Mouse (Mus musculus): ENCODE results near the gene Tmem251. TPM values are rescaled to one million over a fixed set of nuclear protein-coding genes. Genes with fewer than 3 reads are reported as not detected.

The Tmem251 gene
- polyA plus RNA-seq (2012), result 0.13 and 0.16 TPM in 2 replicates

- no peaks in the 10 kb centered on the region for H3K9me3 ChIP-seq (ENCODE audit: control insufficient read depth, low read length)
- H3K36me3 ChIP-seq (ENCODE audit: control insufficient read depth), result peaks cover 63% of the 10 kb centered on the region
- no peaks in the 10 kb centered on the region for H3K27me3 ChIP-seq (ENCODE audit: control insufficient read depth)
- H3K4me1 ChIP-seq (ENCODE audit: control insufficient read depth), result peaks cover 34% of the 10 kb centered on the region
- TF ChIP-seq TAL1 (IDR thresholded peaks at IDR 0.05; ENCODE audit: low read length), result no peak
- no peak for TF ChIP-seq GATA1 (IDR thresholded peaks at IDR 0.05; ENCODE audit: low read length)
- H3K4me3 ChIP-seq (replicated peaks), result peak within 1 kb of the TSS; percentile 76
These were observed at the start of gene Tmem251, which contains the start of gene Moap1 for GRCm38 (mm10) chr12:102743589-102744574. Tmem251 (plus strand) TSS chr12:102743762. Moap1 (minus strand) TSS chr12:102743661.

DNA sequence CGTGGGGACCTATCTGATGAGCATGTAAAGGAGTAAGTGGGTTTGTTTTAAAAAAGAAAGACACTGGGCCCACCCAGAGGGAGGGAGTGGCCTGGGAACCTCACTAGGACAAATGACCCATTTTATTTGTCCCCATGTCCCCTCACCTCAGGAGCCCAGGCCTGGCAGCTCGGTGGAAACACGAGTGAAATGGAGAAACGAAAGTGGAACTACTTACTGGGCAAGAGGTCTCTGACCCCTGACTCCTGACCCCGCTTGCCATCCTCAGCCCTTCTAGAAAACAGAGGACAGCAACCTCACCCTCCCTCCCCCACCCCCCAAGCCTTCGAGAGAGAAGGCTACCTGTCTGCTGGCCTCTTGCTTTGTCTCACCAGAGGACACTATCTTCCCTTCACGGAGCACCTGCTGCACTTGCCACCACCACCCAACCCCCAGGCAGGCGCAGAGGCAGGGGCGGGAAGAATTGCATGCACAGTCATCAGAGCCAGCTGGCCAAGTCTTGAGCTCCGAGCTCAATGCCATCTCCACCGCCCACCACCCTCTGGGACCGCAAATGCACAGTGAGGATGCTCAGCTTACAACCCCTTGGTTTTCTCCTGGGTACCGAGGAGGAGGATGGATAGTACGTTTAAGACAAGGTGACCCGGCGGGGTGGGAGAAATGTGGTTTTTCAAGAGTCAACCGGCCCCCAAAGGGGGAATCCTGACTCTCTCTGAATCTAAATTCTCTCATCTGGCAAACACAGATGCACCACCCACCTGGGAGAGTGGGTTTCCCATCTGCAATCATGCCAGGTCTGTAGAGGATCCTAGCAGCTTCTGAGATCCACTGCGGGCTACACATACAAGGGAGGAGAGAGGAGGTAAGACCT, 48.0 kb upstream of the Tmem251 start:
- Histone ChIP-seq H3K4me1 (ENCODE audit: control insufficient read depth) (peaks cover 35% of the 10 kb centered on the region), H3K4me3 (replicated peaks) (no peak overlapping the region), H3K36me3 (ENCODE audit: control insufficient read depth) (no peaks in the 10 kb centered on the region)

GRCm38 (mm10) chr12:102696635-102697354, 46.8 kb upstream of the Tmem251 start:
- Histone ChIP-seq H3K9me3 (ENCODE audit: control insufficient read depth, low read length) (no peaks in the 10 kb centered on the region), H3K36me3 (ENCODE audit: control insufficient read depth) (no peaks in the 10 kb centered on the region), H3K4me1 (ENCODE audit: control insufficient read depth) (peaks cover 38% of the 10 kb centered on the region), H3K4me3 (replicated peaks) (no peak overlapping the region), H3K27me3 (ENCODE audit: control insufficient read depth) (no peaks in the 10 kb centered on the region)
- TF ChIP-seq GATA1 (IDR thresholded peaks at IDR 0.05; ENCODE audit: low read length) (no peak), TAL1 (IDR thresholded peaks at IDR 0.05; ENCODE audit: low read length) (no peak)

More for the DNA sequence above, 48.0 kb upstream of the Tmem251 start:
- TF ChIP-seq GATA1 (IDR thresholded peaks at IDR 0.05; ENCODE audit: low read length), result no peak
- TF ChIP-seq TAL1 (IDR thresholded peaks at IDR 0.05; ENCODE audit: low read length), result no peak
- Histone ChIP-seq H3K27me3 (ENCODE audit: control insufficient read depth) (no peaks in the 10 kb centered on the region), H3K9me3 (ENCODE audit: control insufficient read depth, low read length) (no peaks in the 10 kb centered on the region)

DNA sequence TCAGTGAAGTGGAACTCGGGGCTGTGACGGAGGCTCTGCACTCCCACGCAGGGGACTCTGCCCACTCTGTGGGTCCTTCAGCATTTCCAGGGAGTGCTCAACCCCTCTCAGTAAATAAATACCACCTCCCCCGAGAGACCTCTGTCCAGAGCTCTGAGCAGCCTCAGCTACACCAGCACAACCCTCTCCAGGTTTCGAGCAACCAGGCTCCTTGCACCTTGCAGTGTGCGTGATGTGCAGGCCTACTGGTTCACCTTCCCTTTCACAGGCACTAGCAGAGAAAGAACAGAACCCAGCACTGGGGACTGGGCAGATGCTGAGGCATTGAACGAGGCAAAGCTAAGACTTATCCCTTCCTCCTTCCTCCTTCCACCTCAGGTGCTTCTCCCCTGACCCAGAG, 46.2 kb upstream of the Tmem251 start:
- H3K4me1 ChIP-seq (ENCODE audit: control insufficient read depth), result peaks cover 42% of the 10 kb centered on the region
- no peak overlapping the region for H3K4me3 ChIP-seq (replicated peaks)
- no peaks in the 10 kb centered on the region for H3K9me3 ChIP-seq (ENCODE audit: control insufficient read depth, low read length)
- TF ChIP-seq TAL1 (IDR thresholded peaks at IDR 0.05; ENCODE audit: low read length), result no peak
- TF ChIP-seq GATA1 (IDR thresholded peaks at IDR 0.05; ENCODE audit: low read length), result no peak
- no peaks in the 10 kb centered on the region for H3K27me3 ChIP-seq (ENCODE audit: control insufficient read depth)
- H3K36me3 ChIP-seq (ENCODE audit: control insufficient read depth), result no peaks in the 10 kb centered on the region

- Histone ChIP-seq H3K27me3 (ENCODE audit: control insufficient read depth) (no peaks in the 10 kb centered on the region), H3K36me3 (ENCODE audit: control insufficient read depth) (no peaks in the 10 kb centered on the region), H3K9me3 (ENCODE audit: control insufficient read depth, low read length) (no peaks in the 10 kb centered on the region), H3K4me1 (ENCODE audit: control insufficient read depth) (peaks cover 48% of the 10 kb centered on the region), H3K4me3 (replicated peaks) (no peak overlapping the region)
- TF ChIP-seq GATA1 (IDR thresholded peaks at IDR 0.05; ENCODE audit: low read length) (no peak), TAL1 (IDR thresholded peaks at IDR 0.05; ENCODE audit: low read length) (no peak)
These were observed 45.4 kb upstream of the Tmem251 start for GRCm38 (mm10) chr12:102698089-102698684.

- TF ChIP-seq GATA1 (IDR thresholded peaks at IDR 0.05; ENCODE audit: low read length) (no peak), TAL1 (IDR thresholded peaks at IDR 0.05; ENCODE audit: low read length) (no peak)
- Histone ChIP-seq H3K4me3 (replicated peaks) (no peak overlapping the region), H3K27me3 (ENCODE audit: control insufficient read depth) (peaks cover 9% of the 10 kb centered on the region), H3K9me3 (ENCODE audit: control insufficient read depth, low read length) (no peaks in the 10 kb centered on the region), H3K4me1 (ENCODE audit: control insufficient read depth) (peaks cover 58% of the 10 kb centered on the region), H3K36me3 (ENCODE audit: control insufficient read depth) (no peaks in the 10 kb centered on the region)
These were observed 44.4 kb upstream of the Tmem251 start for GRCm38 (mm10) chr12:102699156-102699555.

DNA sequence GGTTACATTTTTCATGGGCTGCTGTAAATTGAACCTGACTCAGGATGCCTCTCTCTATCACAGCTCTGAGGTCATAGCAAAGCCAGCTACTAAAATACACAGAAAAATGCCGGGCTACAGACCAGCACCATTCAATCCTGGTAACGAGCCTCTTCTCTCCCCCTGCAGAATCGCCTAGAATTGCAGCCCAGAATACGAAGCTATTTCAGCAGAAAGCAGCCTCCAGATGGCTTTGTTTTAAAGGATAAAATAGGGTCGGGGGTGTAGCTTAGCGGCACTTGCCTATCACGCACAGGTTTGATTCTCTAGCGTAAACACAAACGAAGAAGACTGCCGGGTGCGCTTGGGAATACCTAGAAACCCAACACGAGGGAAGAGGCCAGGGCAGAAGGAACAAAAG, 43.1 kb upstream of the Tmem251 start:
- H3K4me1 ChIP-seq (ENCODE audit: control insufficient read depth), result peaks cover 69% of the 10 kb centered on the region
- no peaks in the 10 kb centered on the region for H3K36me3 ChIP-seq (ENCODE audit: control insufficient read depth)
- H3K27me3 ChIP-seq (ENCODE audit: control insufficient read depth), result peaks cover 14% of the 10 kb centered on the region
- no peaks in the 10 kb centered on the region for H3K9me3 ChIP-seq (ENCODE audit: control insufficient read depth, low read length)
- no peak overlapping the region for H3K4me3 ChIP-seq (replicated peaks)
- no peak for TF ChIP-seq TAL1 (IDR thresholded peaks at IDR 0.05; ENCODE audit: low read length)
- TF ChIP-seq GATA1 (IDR thresholded peaks at IDR 0.05; ENCODE audit: low read length), result no peak

DNA sequence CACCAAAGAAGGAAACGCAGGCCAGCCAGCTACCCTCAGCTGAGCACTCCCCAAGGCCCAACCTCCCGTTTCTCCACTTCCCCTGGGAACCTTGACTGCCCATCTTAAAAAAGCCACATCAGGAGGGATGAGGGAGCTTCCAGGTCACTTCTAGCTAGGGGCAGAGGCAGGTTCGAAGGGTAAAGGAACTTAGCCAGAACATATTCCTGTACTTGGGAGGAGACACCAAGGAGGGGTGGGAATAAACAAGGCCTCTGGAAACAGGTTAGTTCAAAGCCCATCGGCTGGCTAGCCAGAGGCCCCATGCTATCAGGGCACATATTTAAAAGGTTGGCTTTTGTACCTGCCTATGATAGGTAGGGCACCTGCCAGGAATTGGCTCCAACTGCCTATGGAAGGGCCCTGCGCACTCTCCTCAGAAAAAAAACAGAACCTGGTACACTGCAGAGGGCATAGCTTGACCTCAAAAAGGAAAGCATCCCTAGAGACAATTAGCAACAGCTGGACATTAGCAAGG, 41.8 kb upstream of the Tmem251 start:
- Histone ChIP-seq H3K4me1 (ENCODE audit: control insufficient read depth) (peaks cover 63% of the 10 kb centered on the region), H3K27me3 (ENCODE audit: control insufficient read depth) (peaks cover 25% of the 10 kb centered on the region), H3K36me3 (ENCODE audit: control insufficient read depth) (no peaks in the 10 kb centered on the region), H3K9me3 (ENCODE audit: control insufficient read depth, low read length) (no peaks in the 10 kb centered on the region), H3K4me3 (replicated peaks) (no peak overlapping the region)
- TF ChIP-seq GATA1 (IDR thresholded peaks at IDR 0.05; ENCODE audit: low read length) (no peak), TAL1 (IDR thresholded peaks at IDR 0.05; ENCODE audit: low read length) (no peak)
